Mouse (Mus musculus) small intestine, adult 2 months (tissue): ENCODE measurements at regions not wholly inside any gene's neighbourhood (a gene's known extent, or its start where the extent isn't known, plus 50 kb on each side); places are given as distances from the start of the nearest gene placed in this dataset.

Source experiments
- CTCF ChIP-seq: fragments of 200-500 bp; IDR thresholded peaks from 2 replicates; pipeline ENCODE4 v1.5.1; 2012; ENCODE audit warnings: low read depth, mild to moderate bottlenecking, control low read depth, inconsistent platforms, low read length, moderate library complexity, mixed read lengths; ENCODE audit not compliant: insufficient replicate concordance, insufficient read length; ENCODE audit errors: extremely low read depth
- POLR2A ChIP-seq: fragments of 200-500 bp; IDR thresholded peaks from 2 replicates; pipeline ENCODE4 v1.6.1; 2012; ENCODE audit warnings: low read depth, mild to moderate bottlenecking, control low read depth, inconsistent platforms, low read length, moderate library complexity

DNA sequence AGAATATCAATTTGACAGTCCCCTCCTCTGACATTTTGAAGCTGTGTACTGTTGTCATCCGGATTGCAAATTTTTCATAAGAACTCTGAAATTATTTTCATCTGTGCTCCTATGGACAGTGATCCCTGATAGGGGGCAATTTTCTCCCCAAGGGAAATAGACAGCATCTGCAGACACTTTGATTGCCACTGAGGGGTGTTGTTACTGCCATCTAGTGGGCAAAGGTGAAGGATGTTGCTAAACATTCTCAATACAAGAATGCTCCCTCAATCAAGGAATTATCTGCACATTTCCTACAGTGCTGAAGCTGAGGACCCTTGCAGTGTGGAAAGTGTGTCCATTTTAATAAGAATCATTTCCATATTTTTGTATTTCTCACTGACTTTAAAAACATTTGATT is 233.7 kb downstream of the Car8 start:
- TF ChIP-seq CTCF: no peak
- no peak for TF ChIP-seq POLR2A
